Mouse (Mus musculus): ENCODE data around the gene Kcnn3.

The Kcnn3 gene

DNA sequence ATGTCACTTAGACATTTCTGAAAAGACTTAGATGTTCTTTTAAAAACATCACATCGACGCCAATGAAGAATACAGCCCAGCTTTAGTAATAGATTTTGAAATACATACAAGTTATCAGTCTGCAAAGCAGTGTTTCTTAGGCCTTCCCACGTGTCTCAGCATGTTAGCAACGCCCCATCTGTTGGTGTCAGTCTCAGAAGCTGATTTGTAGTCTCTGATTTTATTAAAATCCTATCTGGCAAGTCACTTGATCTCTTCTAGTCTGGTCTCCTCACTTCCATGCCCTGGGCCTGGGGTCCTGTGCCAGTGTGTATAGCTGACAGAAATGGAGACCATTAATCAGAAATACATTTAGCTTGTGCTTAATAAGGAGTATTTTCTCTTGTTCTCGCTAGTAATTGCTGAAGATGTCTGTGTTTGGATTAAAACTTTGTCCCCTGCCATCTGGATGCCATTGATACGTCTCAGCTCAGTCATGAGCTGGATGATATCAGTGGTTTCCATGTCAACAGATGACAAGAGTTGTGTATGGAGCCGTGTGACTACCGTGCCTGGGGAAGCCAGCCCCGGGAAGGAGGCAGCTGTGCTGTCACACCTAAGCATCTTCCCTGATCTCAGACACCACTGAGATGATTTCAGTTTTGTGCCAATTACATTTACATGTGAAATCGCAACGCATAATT is 140.1 kb downstream of the Kcnn3 start:
- in situ Hi-C loops (cut with MboI, MseI), result no loop called here

DNA sequence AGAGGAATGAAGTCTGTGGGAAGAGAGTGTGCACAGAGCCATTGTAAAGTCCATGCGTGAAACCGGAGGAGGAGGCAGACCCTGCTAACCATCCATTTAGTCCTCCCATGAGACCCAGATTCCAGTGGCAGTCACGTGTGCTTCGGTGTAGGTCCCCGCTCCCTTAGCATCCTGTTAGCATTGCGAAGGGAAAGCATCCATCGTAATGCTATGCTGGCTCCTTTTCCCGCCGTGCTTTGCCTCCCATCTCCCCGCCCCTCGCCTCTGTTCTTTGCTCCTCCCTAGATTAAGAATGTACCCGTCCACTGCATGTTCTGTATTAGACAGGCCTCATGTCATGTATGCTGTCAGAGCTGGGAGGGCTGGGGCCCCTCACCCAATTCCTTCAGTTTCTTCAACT is 144.8 kb downstream of the Kcnn3 start:
- in situ Hi-C loops (cut with MboI, MseI), result no loop called here

DNA sequence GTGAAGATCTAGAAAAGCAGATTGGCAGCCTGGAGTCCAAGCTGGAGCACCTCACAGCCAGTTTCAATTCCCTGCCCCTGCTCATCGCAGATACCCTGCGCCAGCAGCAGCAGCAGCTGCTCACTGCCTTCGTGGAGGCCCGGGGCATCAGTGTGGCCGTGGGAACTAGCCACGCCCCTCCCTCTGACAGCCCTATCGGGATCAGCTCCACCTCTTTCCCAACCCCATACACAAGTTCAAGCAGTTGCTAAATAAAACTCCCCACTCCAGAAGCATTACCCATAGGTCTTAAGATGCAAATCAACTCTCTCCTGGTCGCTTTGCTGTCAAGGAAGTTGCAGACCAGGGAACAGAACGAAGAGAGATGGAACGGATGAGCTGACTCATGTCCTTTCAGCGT is 147.2 kb downstream of the Kcnn3 start:
- in situ Hi-C loops (cut with MboI, MseI), result no loop called here

DNA sequence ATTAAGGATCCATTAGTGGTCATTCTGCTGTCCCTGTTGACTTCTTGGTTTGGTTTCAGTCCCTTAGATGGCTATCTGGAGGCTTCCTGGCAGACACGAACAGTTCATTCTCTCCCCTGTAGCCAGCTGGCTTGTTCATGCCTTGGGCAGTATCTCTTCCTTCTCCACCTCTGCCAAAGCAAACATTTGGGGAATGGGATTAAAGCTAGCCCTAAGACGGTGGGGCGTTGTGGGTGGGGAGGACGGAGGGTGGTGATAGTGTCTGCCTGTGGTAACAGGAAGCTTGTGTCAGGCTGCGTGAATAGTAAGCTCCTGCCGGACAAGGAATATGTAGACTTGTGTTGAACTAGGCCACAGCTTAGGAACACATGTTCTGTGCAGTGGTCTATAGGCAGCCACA is 151.4 kb downstream of the Kcnn3 start:
- in situ Hi-C loops (cut with MboI, MseI), result no loop called here

DNA sequence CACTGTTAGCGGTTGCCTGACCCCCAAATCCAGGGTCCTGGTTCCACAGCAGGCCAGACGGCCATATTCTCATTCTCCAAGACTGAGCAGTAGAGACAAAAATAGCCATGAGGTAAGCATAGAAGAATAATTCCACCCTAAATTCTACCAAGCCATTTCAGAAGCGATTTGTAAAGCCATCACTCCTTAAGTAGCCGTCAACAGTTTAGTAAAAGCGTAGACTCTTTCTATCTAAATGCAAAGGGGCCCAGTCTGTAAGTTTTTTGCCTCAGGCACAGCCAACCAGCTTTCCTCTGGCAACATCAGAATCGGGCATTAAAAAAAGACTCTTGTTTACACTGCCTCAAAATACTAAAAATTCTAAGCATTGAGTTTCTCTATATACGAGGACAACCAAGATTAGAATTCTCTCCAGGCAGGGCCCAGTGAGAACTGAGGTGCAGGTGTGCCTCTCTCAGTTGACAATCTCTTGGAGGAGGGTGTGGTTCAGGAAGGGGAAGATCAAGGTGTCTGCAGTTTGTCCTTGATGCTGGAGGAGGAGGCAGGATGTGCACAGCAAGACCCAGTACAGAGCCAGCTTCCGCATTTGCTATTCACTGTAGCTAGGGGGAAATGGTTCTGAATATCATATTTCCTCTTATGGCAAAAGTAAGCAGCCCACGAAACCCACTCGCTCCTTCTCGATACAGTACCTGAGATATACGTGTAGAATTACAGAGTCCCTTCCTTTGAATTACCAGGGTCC is 152.8 kb downstream of the Kcnn3 start:
- in situ Hi-C loops (cut with MboI, MseI), result no loop called here

DNA sequence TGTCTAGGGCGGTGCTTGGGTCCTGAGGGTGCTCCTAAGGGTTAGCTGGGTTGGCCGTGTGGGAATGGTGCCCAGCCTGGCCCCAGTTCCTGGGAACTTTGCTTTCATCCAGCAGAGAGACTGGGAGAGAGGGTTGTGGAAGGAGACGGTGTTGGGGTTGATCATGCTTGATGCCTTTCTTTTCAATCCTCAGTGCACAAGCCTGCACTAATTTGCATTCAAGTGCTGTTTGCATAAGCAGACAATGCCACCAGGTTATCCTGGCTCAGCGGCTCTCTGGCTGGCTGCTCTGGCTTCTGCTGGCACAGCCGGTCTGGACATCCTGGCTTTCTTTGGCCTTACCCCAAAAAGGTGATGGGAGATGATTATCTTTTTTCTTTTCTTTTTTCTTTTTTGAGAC is 157.7 kb downstream of the Kcnn3 start:
- in situ Hi-C loops (cut with MboI, MseI), result loop anchor here (25.0 kb wide), 1 partner anchor 165 kb away; the partner anchor contains the start of gene Kcnn3

DNA sequence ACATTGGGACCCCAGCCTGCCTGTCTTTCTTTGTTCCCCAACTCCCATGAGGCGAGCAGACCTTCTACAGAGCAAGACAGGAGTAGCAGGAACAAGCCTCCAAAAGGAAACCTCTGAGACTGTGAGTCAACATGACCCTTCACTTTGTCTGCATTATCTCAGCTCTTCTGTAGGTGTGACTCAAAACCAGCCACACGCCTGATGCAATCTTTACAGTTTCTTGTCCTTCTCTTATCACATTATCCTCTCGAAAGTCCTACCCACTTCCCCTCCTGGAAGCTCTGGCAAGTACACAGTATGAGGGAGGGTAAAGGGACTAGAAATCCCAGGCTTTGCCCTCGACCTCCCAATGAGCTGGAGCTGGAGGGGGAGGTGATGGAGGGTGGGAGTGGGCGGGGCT is 166.1 kb downstream of the Kcnn3 start:
- in situ Hi-C loops (cut with MboI, MseI), result loop anchor here (25.0 kb wide), 1 partner anchor 174 kb away; the partner anchor contains the start of gene Kcnn3

DNA sequence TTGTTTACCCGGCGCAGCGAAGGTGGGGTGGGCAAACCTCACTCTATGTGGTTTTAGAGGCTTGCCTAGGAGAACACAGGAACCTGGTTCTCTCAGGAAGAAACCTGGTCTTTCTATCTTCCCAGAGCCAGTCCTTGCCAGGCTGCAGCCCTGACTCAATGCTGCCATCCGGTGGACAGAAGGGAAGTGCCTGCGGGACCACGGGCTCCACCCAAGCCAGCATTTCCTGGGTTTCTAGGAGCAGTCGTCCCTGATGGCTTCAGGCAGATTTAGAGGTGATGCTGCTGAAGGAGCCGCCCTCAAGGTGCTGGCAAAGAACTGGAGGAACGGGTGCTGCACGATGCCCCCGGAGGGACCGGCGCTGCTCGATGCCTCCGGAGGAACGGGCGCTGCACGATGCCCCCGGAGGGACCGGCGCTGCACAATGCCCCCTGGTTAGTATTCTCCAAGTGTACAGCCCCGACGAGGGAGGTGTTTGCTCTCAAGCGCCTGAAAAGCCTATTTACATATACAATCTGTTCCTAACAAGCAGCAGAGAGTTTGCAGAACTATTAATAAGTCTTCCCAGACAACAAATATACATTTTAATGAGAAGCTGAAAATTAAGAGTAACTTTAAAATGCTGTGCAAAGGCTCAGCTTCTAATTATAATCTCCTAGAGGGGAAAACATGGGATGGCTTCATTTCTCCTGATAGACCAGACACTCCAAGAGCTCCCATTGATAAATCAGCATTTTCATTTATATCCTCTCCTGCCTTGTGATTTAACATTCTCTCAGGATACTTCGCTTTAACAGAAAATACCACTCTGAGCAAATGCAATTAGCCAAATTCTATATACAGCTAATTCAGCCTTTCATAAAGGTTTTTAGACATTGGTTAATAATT is 169.0 kb downstream of the Kcnn3 start:
- in situ Hi-C loops (cut with MboI, MseI), result loop anchor here (25.0 kb wide), 1 partner anchor 177 kb away; the partner anchor contains the start of gene Kcnn3

DNA sequence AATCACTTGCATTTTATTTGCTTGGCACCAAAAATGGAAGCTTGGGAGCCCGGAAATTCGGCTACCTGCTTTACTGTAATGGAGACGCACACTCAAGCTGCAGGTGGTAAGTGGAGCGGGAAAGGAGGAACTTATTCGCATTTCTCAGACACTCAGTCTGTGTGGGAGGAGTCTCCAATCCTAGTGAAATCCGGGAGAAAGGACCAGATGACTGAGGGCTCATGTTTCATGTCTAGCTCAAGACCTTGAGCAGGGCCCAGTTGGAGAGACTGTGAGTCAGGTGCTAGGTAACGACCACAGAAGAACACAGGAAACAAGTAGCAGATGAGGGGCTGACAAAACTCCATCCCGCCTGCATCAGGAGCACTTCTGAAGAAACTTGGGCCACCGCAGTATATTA is 171.8 kb downstream of the Kcnn3 start:
- in situ Hi-C loops (cut with MboI, MseI), result loop anchor here (25.0 kb wide), 1 partner anchor 179 kb away; the partner anchor contains the start of gene Kcnn3

DNA sequence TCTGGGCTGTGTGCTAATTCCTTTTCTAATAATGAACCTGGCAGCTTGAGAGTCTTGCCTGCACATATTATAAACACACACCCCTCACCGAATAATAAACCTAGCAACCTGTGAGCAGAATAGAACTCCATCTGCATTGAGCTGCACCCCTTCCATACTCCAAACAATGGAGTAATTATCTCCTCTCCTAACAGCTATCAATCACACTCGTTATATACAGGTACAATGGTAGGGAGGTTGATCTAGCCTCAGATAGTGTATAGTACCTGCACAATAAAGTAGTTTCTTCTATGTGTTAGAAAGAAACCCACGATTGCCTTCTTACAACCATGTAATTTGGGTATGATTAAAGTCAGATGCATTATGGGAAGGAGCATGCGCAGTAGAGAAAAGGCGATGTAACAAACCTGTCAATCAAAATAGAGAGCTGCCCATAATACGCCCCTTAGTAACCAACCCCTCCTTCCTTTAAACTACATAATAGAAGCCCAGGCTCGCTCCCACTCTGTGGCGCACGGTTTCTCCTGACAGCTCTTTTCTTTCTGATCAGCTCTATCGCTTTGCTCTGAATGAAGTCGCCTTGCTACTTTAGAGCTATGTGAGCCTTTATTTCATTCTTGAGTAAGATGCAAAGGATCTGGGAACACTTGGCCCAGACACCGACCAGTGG is 176.3 kb downstream of the Kcnn3 start:
- in situ Hi-C loops (cut with MboI, MseI), result loop anchor here (25.0 kb wide), 1 partner anchor 184 kb away; the partner anchor contains the start of gene Kcnn3

DNA sequence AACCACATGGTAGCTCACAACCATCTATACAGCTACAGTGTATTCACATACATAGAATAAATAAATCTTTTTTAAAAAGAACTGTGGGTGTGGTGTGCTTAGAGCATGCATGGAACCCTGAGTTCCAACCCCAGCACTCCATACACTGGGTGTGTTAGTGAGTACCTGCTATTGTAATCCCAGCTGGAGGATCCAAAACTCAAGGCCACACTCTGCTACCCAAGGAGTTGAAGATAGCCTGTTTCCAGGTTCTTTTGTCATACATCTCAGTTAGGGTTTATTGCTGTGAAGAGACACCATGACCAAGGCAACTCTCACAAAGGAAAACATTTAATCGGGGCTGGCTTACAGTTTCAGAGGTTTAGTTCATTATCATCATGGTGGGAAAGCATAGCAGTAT is 179.0 kb downstream of the Kcnn3 start:
- in situ Hi-C loops (cut with MboI, MseI), result loop anchor here (25.0 kb wide), 1 partner anchor 187 kb away; the partner anchor contains the start of gene Kcnn3

DNA sequence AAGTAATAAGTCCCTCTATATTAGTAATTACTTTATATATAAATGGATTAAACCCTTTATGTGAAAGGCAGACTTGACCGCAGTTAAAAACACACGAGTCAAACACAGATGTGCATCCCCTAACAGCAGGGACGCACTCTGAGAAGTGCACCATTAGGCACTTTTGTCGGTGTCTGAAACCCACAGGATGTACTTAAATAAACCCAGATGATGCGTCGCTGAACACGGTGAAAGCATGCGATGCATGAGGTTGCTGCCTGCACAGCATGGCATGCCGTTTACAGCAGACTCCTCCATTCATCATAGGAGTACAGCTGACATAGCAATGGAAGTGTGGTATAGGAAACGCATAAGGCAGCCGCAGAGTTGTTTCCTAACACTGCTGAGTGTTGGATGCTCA is 180.5 kb downstream of the Kcnn3 start:
- in situ Hi-C loops (cut with MboI, MseI), result no loop called here

DNA sequence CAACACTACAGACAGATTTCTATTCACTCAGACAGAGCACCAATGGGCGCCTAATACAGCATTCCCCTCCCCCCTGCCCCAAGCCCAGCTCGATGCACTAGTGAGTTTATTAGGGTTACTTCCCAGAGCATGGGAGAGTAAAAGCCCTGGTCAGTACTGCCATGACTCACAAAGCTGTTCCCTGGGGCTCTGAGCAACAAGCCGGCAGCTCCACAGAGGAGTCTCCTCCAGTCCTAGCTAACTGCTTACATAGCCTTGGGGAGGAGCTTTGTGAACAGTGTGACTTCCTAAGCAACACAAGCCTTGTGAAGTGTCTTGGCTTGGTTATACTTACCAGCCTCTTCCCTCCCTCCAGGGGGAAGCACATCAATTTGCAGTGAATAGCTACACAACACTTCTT is 183.6 kb downstream of the Kcnn3 start:
- in situ Hi-C loops (cut with MboI, MseI), result no loop called here

DNA sequence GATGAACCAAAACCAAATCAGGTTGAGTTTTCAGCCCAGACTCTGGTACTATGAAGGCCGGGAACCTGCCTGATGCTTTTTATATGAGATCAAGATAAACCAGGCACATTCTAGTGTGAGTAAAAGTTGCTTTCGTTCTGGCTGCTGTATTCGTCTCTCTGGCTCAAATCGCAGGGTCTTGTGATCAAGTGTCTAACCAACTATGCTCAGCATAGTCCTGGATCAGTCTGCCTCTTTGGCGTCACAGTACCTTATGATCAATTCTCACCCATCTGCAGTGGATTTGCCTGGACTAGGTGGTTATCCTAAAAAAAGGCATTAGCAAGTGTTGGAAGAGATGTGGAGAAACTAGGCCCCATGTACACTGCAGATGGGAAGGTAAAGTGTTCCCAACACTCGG is 184.1 kb downstream of the Kcnn3 start:
- in situ Hi-C loops (cut with MboI, MseI), result no loop called here

DNA sequence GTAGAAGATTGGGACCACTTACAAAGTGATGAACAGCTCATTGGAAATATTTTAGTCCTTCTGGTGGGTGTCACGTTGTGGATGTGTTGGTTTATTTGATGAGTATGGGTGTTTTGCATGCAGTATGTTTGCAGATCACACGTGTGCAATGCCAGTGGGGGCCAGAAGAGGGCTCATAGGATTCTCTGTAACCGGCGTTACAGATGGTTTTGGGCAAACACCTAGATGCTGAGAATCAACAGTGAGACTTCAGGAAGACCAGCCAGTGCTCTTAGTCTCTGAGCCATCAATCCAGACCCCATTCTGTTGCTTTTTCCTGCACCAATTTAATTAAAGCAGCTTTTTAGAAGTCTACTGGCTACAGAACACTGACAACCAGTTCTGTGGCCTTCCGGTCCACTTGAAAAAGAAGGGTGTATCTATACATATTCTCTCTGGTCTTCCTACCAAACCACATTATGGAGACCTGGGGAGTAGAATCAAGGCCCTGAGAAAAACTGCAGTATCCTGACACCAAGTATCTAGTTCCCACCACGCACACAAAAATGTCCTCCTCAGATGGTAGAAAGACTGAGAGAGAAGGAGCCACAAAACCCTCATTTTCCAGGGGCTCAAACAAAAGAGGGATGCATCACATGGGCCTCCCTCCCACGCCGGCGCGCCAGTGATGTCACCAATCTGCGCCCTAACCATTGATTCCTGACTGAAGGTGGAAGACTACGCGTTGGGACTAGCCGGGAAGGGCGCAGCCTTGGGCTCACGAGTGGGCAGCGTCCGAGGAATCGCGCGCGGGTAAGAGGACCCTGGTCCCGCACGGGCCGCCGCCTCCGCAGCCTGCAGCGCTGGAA is 194.6 kb downstream of the Kcnn3 start, which contains the start of gene Adar:
Gene Adar (plus strand): TSS at position 664 of the 848 bp plus-strand sequence.
- in situ Hi-C loops (cut with MboI, MseI), result no loop called here

DNA sequence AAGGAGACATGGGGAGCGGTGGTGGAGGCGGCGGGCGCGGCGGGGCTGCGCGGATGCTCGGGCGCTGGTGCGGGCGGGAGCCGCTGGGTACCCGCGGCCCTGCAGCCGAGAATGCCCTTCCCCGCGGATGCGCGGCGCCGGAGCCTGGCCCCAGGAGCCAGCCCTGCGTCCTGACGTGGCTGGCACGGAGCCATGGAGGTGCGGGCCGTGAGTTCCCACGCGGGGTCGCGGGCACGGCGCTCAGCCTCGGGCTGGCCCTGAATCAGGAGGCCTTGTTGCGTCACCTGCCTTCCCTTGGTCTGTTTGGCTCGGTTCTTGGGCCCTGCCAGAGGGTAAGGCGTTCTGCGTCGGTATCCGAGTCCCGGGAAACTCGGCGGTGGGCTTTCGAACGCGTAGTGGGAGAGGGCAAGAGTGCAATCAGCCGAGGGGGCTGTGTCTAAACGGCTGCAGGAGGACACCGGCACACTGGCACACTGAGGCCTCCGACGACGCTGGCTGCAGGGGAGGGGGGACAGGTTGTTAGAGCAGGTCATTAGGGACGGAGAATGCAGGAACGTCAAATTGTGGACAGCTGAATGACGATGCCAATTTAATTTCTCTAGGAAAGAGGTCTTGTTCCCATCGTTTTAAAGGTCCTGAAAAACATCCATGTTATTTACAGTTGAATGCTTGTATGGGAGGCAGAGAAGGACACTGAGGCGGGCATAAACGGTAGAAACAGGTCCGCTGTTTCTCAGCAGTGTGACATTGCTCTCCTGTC is 195.4 kb downstream of the Kcnn3 start:
- in situ Hi-C loops (cut with MboI, MseI), result no loop called here

DNA sequence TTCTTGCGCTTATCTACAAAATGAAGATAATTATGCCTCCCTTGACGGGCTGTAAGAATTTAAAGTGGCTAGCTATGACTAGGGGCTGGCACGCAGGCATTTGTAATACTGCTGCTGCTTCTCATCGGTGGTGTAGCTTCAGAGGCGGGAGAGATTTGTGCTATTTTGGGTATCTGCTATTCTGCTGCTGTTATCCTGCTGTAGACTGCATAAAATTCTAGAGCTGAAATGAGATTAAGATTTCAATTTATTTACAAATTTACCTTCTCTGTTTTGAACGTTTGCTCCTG is 195.9 kb downstream of the Kcnn3 start:
- in situ Hi-C loops (cut with MboI, MseI), result no loop called here

DNA sequence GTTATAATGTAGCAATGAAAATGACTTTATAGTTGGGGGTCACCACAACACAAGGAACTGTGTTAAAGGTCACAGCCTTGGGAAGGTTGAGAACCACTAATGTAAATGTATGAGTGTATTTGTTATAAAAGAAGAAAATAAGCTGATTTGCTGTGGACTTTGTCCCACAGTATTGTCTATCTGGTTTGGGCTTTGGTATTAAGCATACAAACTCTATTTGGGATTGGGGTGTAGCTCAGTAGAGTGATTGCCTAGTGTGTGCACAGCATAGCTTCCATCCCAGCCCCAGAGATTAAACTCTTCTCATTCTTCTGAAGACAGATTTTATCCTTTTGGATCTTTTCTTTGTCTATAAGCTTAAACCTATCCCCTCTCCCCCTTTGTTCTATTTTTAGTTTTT is 202.1 kb downstream of the Kcnn3 start:
- in situ Hi-C loops (cut with MboI, MseI), result no loop called here

DNA sequence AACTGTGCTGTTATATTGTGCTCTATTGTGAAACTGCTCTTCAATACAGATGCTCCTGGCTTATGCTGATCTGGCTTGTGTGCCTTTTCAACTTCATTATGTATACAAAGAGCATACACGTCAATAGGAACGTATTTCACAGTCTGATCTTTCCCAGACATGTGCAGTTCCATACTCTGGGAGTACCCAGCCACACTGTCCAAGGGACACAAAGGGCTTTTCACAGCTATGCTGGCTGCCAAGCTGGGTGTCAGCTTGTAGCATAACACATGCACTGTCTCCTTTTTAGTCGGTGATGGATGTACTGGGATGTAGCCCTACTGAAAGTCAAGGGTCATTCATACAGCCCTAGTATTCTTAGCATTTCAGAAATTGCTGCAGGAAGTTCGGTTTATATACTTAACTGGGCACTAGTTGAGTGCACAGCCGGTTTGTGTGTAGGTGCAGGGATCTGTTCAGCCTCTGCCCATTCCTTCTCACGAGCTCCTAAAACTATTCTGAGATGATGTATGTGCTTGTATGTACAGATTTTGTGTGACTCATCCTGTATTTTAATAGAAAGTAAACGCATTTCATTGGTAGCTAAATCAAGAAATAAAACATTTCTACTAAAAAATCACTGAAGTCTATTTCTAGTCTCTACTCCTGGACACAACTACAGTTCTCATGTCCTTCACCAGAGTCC is 203.6 kb downstream of the Kcnn3 start:
- in situ Hi-C loops (cut with MboI, MseI), result no loop called here
